Mouse (Mus musculus) embryonic fibroblast, embryonic 13.5 days (primary cell): ENCODE measurements around the gene Icam4. TPM values are rescaled to one million over a fixed set of nuclear protein-coding genes. Genes with fewer than 3 reads are reported as not detected.

Experiments
- H3K27ac ChIP-seq: 2 replicates; pipeline ENCODE4 v1.5.1; 2012; ENCODE audit warnings: low read length, control low read depth, inconsistent platforms; ENCODE audit not compliant: insufficient read depth
- H3K4me1 ChIP-seq: 2 replicates; pipeline ENCODE4 v1.6.1; 2011; ENCODE audit warnings: low read length; ENCODE audit not compliant: control insufficient read depth, insufficient read depth
- H3K4me3 ChIP-seq: 2 replicates; pipeline ENCODE4 v1.5.1; 2011; ENCODE audit warnings: mild to moderate bottlenecking, control low read depth, low read length; ENCODE audit not compliant: insufficient read depth
- CTCF ChIP-seq: IDR thresholded peaks from 2 replicates; pipeline ENCODE4 v1.5.1; 2011; ENCODE audit warnings: mild to moderate bottlenecking, control low read depth, low read length, moderate library complexity, borderline replicate concordance; ENCODE audit not compliant: insufficient read depth
- POLR2A ChIP-seq: IDR thresholded peaks from 2 replicates; pipeline ENCODE4 v1.6.1; 2011; ENCODE audit warnings: low read depth, mild to moderate bottlenecking, control low read depth, low read length, moderate library complexity
- polyA plus RNA-seq: library from polyadenylated mRNA; stranded (reverse); fragments of >200 nt; gene quantifications from 2 replicates; pipeline ENCODE4 v1.2.4, GENCODE M21; 2011; ENCODE audit warnings: low read depth; ENCODE audit not compliant: missing spikeins, insufficient read length

Gene Icam4
- polyA plus RNA-seq, 1 experiment = not detected

- Histone ChIP-seq H3K4me1 (no peaks in the 10 kb centered on the region), H3K4me3 (no peak overlapping the region), H3K27ac (no peak overlapping the region)
- TF ChIP-seq POLR2A = no peak
- TF ChIP-seq CTCF = no peak
Observed at GRCm38 (mm10) chr9:21051578-21051977, 22.4 kb downstream of the Icam4 start.

- Histone ChIP-seq H3K27ac (peak overlapping the region; percentile 14; the same call in 1 of the 2 replicates), H3K4me1 (no peaks in the 10 kb centered on the region), H3K4me3 (no peak overlapping the region)
- no peak for TF ChIP-seq POLR2A
- no peak for TF ChIP-seq CTCF
Observed at GRCm38 (mm10) chr9:21062928-21063327, 33.8 kb downstream of the Icam4 start.

GRCm38 (mm10) chr9:21067006-21067684 lies 38.0 kb downstream of the Icam4 start, which contains the start of gene Zglp1:
TSS of gene Zglp1 (minus strand) at chr9:21067093.
- Histone ChIP-seq H3K27ac (no peak within 1 kb of the TSS), H3K4me3 (no peak within 1 kb of the TSS), H3K4me1 (peaks cover 7% of the 10 kb centered on the region)
- TF ChIP-seq CTCF (no peak), POLR2A (no peak)

GRCm38 (mm10) chr9:21072641-21073040 lies 43.5 kb downstream of the Icam4 start:
- TF ChIP-seq CTCF (no peak), POLR2A (no peak)
- Histone ChIP-seq H3K4me1 (peaks cover 9% of the 10 kb centered on the region), H3K27ac (0 out of 2 replicates have a peak overlapping the region, but pooled peaks have one; percentile 10), H3K4me3 (peak overlapping the region; percentile 79)

GRCm38 (mm10) chr9:21073044-21073840 lies 44.1 kb downstream of the Icam4 start, which contains the start of the genes Gm49373 and Fdx1l:
TSS of gene Gm49373 (minus strand) at chr9:21073096.
TSS of gene Fdx1l (minus strand) at chr9:21073614.
- Histone ChIP-seq H3K4me1 (peaks cover 9% of the 10 kb centered on the region), H3K27ac (0 out of 2 replicates have a peak within 1 kb of the TSS, but pooled peaks have one; percentile 10), H3K4me3 (peak within 1 kb of the TSS; percentile 79)
- no peak for TF ChIP-seq CTCF
- peak; percentile 79 for TF ChIP-seq POLR2A

- no peak for TF ChIP-seq CTCF
- TF ChIP-seq POLR2A = no peak
Observed at GRCm38 (mm10) chr9:21074173-21074572, 45.0 kb downstream of the Icam4 start.

GRCm38 (mm10) chr9:21075625-21076024 lies 46.5 kb downstream of the Icam4 start:
- Histone ChIP-seq H3K4me3 (no peak overlapping the region), H3K27ac (no peak overlapping the region), H3K4me1 (peaks cover 9% of the 10 kb centered on the region)
- TF ChIP-seq CTCF (no peak), POLR2A (no peak)

More at GRCm38 (mm10) chr9:21074173-21074572, 45.0 kb downstream of the Icam4 start:
- H3K4me1 ChIP-seq = peaks cover 9% of the 10 kb centered on the region
- no peak overlapping the region for H3K4me3 ChIP-seq
- no peak overlapping the region for H3K27ac ChIP-seq

Other genes with a start within 250 kb of the Icam4 start
- gene Col5a3, start 214.3 kb upstream of the Icam4 start, polyA plus RNA-seq = 68.7 and 71.7 TPM in 2 replicates
- gene Rdh8, start 210.9 kb upstream of the Icam4 start, polyA plus RNA-seq = not detected in 2 replicates
- gene A230050P20Rik, start 160.7 kb upstream of the Icam4 start, polyA plus RNA-seq = 14.7 and 25.3 TPM in 2 replicates
- 2.9 and 4.9 TPM in 2 replicates for gene Angptl6, start 149.6 kb upstream of the Icam4 start, polyA plus RNA-seq
- 31.1 and 34.5 TPM in 2 replicates for gene Ppan, start 141.2 kb upstream of the Icam4 start, polyA plus RNA-seq
- 106 and 107 TPM in 2 replicates for gene Eif3g, start 130.8 kb upstream of the Icam4 start, polyA plus RNA-seq
- gene Dnmt1, start 69.5 kb upstream of the Icam4 start, polyA plus RNA-seq = 47.2 and 59.0 TPM in 2 replicates
- 34.0 and 36.2 TPM in 2 replicates for gene S1pr2, start 52.6 kb upstream of the Icam4 start, polyA plus RNA-seq
- 43.7 and 43.9 TPM in 2 replicates for gene Mrpl4, start 26.6 kb upstream of the Icam4 start, polyA plus RNA-seq
- 15.4 and 18.9 TPM in 2 replicates for gene Icam1, start 13.4 kb upstream of the Icam4 start, polyA plus RNA-seq
- 0.82 and 1.0 TPM in 2 replicates for gene Icam5, start 2.7 kb downstream of the Icam4 start, polyA plus RNA-seq
- not detected in 2 replicates for gene Zglp1, start 37.7 kb downstream of the Icam4 start, polyA plus RNA-seq
- gene Gm49373, start 43.7 kb downstream of the Icam4 start, polyA plus RNA-seq = 0.35 and 0.44 TPM in 2 replicates
- 20.9 and 29.0 TPM in 2 replicates for gene Fdx1l, start 44.2 kb downstream of the Icam4 start, polyA plus RNA-seq
- gene Gm38431, start 62.6 kb downstream of the Icam4 start, polyA plus RNA-seq = 2.4 and 5.2 TPM in 2 replicates
- 34.2 and 40.8 TPM in 2 replicates for gene Raver1, start 62.6 kb downstream of the Icam4 start, polyA plus RNA-seq
- 11.1 and 15.1 TPM in 2 replicates for gene Tyk2, start 101.9 kb downstream of the Icam4 start, polyA plus RNA-seq
- gene Cdc37, start 120.6 kb downstream of the Icam4 start, polyA plus RNA-seq = 142 and 166 TPM in 2 replicates
- 14.7 and 20.6 TPM in 2 replicates for gene Pde4a, start 136.3 kb downstream of the Icam4 start, polyA plus RNA-seq
- 23.2 and 27.4 TPM in 2 replicates for gene Keap1, start 210.0 kb downstream of the Icam4 start, polyA plus RNA-seq
- not detected in 2 replicates for gene S1pr5, start 219.1 kb downstream of the Icam4 start, polyA plus RNA-seq
- 5.3 and 8.2 TPM in 2 replicates for gene Atg4d, start 235.9 kb downstream of the Icam4 start, polyA plus RNA-seq